Mouse (Mus musculus) retina, adult 2 months (tissue): ENCODE results near the gene Gm6993.

ENCODE experiments used
- DNase-seq: peaks from one replicate; pipeline ENCODE4 v3.0.0-alpha.2; 2012; ENCODE audit warnings: low read depth, low spot score

Gene Gm6993

DNA sequence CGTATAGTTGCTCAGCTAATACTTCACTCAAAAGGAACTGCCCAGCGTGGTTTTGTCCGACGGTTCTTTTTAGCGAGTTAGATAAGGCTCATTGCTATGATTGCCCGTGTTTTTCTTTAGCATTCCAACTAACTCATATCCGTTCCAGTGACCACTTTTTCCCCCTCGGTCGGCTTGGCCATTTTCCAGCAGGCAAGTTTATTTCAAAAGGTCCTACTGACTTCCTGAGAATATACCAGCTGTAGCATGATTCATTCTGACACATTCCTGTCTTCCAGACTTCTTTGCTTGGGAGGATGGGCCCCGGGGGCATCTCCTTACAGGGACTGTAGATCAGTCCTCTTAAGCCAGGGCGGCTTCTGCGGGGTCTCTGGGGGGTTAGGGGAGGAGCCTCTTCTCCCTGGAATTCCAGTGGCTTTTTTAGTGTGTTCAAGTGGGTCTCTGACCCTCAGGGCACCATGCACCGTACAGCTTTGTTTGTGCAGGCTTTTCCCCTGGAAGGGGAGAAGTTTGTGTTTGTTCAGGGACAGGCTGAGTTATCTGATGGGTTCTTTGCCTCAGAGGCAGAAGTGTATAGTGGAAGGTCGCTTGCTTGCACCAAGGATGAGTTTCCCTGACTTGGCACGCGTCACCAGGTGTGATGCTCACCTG lies 30.9 kb downstream of the Gm6993 start:
- no peak for DNase-seq

DNA sequence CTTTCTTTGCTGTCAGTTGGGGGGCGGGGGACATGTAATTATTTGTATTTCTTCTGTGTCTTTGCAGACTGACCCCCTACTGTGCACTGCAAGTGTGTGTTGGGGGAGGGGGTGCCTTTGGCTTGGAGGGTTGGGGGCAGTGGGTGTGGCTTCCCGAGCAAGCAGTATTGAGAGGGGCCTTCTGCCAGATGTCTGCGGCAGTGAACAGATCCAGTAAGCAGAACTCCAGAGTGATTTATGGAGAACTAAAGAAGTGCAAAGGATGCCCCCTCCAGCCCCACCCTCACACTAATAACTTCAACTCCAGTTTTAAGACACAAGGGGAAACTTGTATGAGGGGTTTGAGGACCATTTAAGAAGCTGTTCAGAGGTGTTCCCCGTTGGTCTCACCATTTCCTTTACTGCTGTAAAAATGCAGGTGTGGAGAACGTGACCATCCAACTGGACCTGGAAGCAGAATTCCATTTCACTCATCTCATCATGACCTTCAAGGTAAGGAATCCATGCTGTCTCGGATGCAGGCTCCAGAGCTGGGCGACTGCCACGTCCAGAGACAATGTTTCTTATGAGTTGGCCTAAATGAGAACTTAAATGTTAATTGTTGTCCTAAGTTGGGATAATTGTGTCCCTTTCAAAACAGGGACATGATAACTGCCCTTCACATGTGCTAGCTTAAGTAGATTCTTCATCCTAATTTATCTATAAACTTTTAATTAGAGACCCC lies 31.6 kb downstream of the Gm6993 start:
- DNase-seq: no peak

DNA sequence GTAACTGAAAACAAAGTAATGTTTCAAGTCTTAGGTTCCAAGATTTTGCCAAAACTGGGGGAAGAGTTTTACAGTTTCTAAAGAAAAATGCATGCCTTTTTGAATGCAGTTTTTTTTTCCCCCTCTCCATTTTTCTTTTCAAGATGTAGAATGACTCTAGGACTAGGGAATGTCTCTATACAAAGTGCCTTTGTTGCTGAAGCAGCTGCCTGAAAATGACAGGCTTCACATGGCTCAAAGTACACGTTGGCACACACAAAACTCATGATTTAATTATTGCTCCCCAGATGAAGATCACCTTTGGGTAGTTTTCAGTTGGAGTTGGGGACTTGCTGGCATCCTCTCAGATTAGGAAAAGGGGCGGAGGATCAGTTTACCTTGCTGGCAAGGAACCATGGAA lies 32.3 kb downstream of the Gm6993 start:
- no peak for DNase-seq

DNA sequence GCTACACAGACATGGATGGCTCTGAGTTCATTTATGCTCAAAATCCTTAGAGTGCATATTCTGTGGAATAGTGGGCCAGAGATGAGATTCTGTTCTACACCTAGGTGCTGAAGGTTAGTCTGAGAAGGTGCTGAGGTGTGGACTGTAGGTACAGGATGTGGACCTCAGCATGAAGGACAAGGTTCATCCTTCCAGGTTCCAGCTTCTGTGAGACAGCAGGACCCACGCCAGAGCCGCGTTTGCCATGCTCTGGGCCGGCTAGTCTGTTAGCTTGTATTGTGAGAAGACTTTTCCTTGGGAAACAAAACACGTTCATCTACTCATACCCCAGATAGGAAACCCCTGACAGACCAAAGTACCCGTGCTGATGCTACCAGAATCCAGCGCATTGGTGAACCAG lies 33.1 kb downstream of the Gm6993 start:
- no peak for DNase-seq

DNA sequence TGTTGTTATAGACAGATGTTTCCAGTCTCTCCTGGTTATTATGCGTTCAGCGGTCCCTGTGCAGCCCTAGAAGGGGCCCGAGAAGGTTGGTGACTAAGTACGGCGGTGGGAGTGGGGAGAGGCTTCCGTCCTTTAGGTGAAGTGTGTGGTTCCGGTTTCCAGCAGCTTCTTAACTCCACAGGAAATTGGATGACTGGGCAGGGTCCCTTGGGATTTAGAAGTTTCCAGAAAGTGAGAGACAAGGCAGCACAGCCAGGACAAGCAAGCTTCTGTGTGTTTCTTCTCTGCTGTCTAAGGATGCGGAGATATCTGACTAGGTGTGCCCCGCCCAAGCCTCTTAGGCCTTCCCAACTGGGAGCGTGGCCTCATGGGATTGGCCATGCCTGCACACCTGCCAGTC lies 34.8 kb downstream of the Gm6993 start:
- no peak for DNase-seq

DNA sequence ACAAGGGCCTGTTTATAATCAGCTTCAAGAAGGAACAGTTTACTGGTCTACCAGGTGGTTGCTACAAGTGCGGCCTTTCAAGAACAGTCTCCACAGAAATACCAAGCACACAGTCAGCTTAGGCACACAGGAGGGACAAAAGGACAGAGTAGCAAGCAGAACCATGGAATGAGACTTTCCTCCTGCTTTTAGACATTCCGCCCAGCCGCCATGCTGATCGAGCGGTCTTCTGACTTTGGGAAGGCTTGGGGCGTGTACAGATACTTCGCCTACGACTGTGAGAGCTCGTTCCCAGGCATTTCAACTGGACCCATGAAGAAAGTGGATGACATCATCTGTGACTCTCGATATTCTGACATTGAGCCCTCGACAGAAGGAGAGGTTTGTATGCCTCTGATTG lies 37.7 kb downstream of the Gm6993 start:
- no peak for DNase-seq

DNA sequence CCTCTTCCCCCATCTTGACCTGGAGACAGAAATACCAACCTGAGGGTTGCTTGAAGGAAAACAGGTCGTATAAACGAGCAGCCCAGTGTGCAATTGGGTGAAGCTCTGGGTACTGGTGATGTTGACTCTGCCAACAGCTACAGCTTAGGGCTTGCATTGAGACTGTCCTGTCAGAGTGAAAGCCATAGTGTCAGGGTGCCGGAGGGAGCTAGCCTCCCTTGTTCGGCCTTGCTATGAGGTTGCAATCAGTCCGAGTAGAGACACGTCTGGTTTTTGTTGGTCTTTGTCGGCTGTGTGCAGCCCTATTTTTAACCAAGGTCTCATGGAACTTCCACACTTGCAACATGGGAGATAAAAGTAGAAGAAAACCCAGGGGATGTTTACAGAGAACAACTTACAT lies 39.7 kb downstream of the Gm6993 start:
- DNase-seq: no peak

DNA sequence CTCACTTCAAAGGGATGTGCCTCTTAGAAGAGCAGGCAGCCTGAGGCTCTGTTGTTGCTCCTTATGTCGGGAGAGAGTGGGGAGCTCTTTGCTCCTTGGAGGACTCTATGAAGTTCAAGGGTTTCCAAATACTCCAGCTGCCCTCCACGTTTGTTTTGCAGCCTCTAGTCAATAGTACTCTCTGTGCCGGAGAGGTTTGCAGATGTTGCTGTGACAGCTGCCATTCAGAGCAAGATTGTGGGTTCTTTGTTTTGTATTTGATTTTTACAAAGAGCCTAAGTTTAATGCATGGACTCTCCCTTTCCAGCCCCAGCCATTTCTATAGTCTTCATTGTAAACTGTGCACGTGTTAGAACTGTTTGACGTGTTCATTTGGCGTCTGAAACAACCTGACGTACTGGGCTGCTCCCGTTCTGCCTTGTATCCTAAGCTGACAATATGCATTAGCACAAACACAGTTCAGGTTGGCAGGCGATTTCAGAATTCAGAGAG lies 40.6 kb downstream of the Gm6993 start:
- DNase-seq: no peak

DNA sequence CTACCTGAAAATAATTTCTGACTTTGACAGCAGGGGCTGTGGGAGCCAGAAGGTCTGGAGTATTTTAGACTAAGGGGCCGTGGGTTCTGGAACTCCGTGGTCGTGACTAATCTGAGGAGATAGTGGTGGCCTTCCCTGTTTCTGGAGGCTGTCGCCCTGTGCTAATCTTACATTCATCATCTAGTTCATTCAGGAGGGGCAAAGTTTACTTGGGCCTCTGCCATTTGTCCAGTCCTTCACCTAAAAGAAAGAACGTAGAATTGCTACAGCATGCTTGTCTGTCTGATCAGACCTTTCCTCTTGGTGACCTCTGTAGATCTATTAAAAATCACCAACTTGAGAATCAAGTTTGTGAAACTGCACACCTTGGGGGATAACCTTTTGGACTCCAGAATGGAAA lies 41.7 kb downstream of the Gm6993 start:
- DNase-seq: no peak

DNA sequence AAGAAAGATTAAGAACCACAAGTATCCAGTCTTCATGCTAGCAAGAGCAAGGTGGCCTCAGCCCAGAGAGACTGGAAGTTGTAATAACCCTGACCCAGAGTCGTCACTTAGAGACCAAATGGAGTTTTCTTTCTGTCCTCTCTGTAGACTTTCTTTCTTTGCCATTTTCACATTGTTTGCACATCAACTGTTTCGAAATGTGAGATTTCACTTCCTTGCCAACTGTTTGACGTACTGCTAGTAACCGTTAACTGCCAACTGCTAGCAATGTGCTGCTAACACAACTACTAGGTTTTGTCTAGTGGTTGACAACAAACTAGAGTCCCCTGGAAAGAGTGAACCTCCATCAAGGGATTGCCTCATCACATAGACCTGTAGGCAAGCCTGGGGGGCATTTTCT lies 42.6 kb downstream of the Gm6993 start:
- no peak for DNase-seq

DNA sequence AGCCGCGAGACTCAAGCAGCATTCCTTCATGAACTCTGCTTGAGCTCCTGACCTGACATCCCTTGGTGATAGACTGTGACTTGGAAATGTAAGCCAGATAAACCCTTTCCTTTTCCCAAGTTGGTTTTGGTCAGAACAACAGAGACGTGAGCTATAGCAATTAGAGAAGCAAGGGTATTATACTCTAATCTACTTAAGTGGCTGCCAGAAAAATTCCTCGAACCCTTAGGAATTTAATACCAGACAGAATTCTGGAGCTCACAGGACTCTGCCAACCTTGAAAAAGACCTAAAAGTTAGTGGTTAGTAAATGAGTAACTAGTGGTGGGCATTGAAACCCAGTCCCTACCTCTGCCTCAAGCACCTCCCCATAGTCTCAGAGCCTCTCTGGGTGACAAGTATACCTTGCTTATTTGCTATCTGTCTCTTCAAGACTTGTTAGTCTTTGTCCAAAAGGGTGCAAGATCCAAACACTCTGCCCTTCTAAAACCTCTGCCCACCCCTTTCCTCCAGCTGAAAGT lies 43.1 kb downstream of the Gm6993 start:
- DNase-seq: no peak

DNA sequence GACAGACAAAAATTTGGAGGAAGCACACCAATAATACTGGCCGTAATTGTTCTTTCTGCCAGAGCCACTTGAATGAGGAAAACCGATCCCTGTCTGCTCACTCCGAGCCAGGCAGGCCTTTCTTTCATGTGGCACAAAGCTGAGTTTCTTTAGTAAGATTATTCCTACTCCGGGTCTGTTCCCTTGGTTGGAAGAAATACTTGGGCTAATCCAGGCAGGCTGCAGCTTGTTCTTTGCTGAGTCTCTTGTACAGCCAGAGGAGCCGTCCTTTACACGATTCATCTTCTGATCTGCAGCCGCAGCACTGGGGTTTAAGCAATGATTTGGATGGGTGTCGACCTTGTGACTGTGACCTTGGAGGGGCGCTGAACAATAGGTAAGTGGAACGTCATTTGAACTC lies 48.5 kb downstream of the Gm6993 start:
- DNase-seq: no peak
